Mouse (Mus musculus): ENCODE data around the gene Hmgb1. TPM values are rescaled to one million over a fixed set of nuclear protein-coding genes. Genes with fewer than 3 reads are reported as not detected.

Hmgb1 gene
- total and polyA plus RNA-seq, 3 experiments, result 517 to 576 (median 529) TPM

DNA sequence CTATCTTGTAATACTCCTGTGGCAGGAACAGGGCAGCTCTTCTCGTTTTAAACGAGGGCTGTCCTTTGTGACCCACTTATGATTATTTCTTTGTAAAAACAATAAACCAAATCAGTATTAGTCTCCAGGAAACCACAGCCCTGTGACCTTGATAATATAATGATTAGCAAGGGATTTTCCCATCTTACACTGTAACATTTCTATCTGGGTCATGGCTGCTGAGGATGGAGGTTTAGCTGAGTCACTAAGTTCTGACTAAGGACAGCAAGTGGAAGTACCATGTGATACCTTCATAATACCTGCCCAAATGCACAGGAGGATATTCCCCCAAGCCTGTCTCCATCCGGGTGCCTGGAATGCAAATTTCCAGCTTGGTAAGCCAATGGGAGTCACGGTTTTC, 23.8 kb downstream of the Hmgb1 start:
- Histone ChIP-seq H3K4me3 (ENCODE audit: low read depth, low read length) (no peak overlapping the region), H3K27me3 (ENCODE audit: insufficient read depth, low read length) (peaks cover 3% of the 10 kb centered on the region; the same call in 1 of the 2 replicates), H3K36me3 (replicated peaks) (no peaks in the 10 kb centered on the region), H3K4me1 (ENCODE audit: insufficient read depth, low read depth, low read length) (no peaks in the 10 kb centered on the region), H3K9me3 (replicated peaks) (no peaks in the 10 kb centered on the region)
- DNase-seq (ENCODE audit: low spot score), result no peak
- no peak for TF ChIP-seq GATA1 (IDR thresholded peaks at IDR 0.05; ENCODE audit: borderline replicate concordance, low read length)
- no peak for TF ChIP-seq TAL1 (conservative IDR thresholded peaks at IDR 0.05; ENCODE audit: low read depth, low read length)
- TF ChIP-seq POLR2AphosphoS5 (IDR thresholded peaks at IDR 0.05; ENCODE audit: insufficient replicate concordance, low read depth, low read length), result no peak
- TF ChIP-seq CTCF (IDR thresholded peaks at IDR 0.05; ENCODE audit: low read depth, low read length), result no peak
- TF ChIP-seq GATA2 (IDR thresholded peaks at IDR 0.05; ENCODE audit: borderline replicate concordance, low read depth, low read length), result no peak
- ATAC-seq (ENCODE audit: extremely low read depth, insufficient number of reproducible peaks, low FRiP score, poor library complexity, severe bottlenecking), result no peak

- Histone ChIP-seq H3K4me3 (ENCODE audit: low read depth, low read length) (no peak overlapping the region), H3K27me3 (ENCODE audit: insufficient read depth, low read length) (peaks cover 3% of the 10 kb centered on the region; the same call in 1 of the 2 replicates), H3K36me3 (replicated peaks) (no peaks in the 10 kb centered on the region), H3K4me1 (ENCODE audit: insufficient read depth, low read depth, low read length) (no peaks in the 10 kb centered on the region), H3K9me3 (replicated peaks) (no peaks in the 10 kb centered on the region)
- no peak for TF ChIP-seq GATA1 (IDR thresholded peaks at IDR 0.05; ENCODE audit: borderline replicate concordance, low read length)
- TF ChIP-seq TAL1 (conservative IDR thresholded peaks at IDR 0.05; ENCODE audit: low read depth, low read length), result no peak
- no peak for TF ChIP-seq GATA2 (IDR thresholded peaks at IDR 0.05; ENCODE audit: borderline replicate concordance, low read depth, low read length)
- TF ChIP-seq CTCF (IDR thresholded peaks at IDR 0.05; ENCODE audit: low read depth, low read length), result no peak
- TF ChIP-seq POLR2AphosphoS5 (IDR thresholded peaks at IDR 0.05; ENCODE audit: insufficient replicate concordance, low read depth, low read length), result no peak
- ATAC-seq (ENCODE audit: extremely low read depth, insufficient number of reproducible peaks, low FRiP score, poor library complexity, severe bottlenecking) (no peak), DNase-seq (ENCODE audit: low spot score) (no peak)
Measured at GRCm38 (mm10) chr5:149159021-149159420, 25.3 kb downstream of the Hmgb1 start.

DNA sequence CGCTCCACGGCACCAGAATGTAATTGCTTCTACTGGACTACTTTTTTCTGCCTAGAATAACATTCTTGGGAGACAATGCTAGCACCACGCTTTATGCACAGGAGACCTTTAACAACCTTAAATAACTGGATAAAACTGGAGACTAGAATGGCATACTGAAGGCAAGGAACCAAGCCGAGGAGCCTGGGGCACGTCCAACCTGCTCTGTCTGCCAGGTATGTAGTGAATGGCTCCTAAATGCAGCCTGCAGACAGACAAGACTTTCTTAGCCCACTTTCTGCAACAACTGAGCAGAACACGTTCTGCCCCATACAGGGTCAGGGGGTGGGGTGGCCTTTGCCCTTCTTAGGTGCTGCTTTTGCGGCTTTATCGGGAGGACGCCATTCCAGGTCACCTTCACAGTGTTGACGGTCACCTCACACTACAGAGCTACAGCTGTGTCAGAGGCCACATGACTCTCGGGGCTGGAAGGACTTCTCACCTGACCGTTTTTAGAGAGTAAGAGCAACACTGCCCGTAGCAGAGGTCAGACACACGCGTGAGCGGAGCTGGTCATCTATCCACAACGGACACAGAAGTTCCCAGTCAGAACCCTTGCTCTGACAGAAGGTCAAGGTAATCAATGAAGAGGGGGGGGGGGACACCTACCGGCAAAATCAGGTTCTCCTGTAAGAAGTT, 27.3 kb downstream of the Hmgb1 start:
- Histone ChIP-seq H3K36me3 (replicated peaks) (no peaks in the 10 kb centered on the region), H3K9me3 (replicated peaks) (no peaks in the 10 kb centered on the region), H3K4me1 (ENCODE audit: insufficient read depth, low read depth, low read length) (no peaks in the 10 kb centered on the region), H3K4me3 (ENCODE audit: low read depth, low read length) (no peak overlapping the region), H3K27me3 (ENCODE audit: insufficient read depth, low read length) (peaks cover 5% of the 10 kb centered on the region; the same call in 1 of the 2 replicates)
- DNase-seq (ENCODE audit: low spot score) (no peak), ATAC-seq (ENCODE audit: extremely low read depth, insufficient number of reproducible peaks, low FRiP score, poor library complexity, severe bottlenecking) (no peak)
- TF ChIP-seq GATA1 (IDR thresholded peaks at IDR 0.05; ENCODE audit: borderline replicate concordance, low read length), result no peak
- TF ChIP-seq TAL1 (conservative IDR thresholded peaks at IDR 0.05; ENCODE audit: low read depth, low read length), result no peak
- TF ChIP-seq POLR2AphosphoS5 (IDR thresholded peaks at IDR 0.05; ENCODE audit: insufficient replicate concordance, low read depth, low read length), result no peak
- no peak for TF ChIP-seq CTCF (IDR thresholded peaks at IDR 0.05; ENCODE audit: low read depth, low read length)
- no peak for TF ChIP-seq GATA2 (IDR thresholded peaks at IDR 0.05; ENCODE audit: borderline replicate concordance, low read depth, low read length)

DNA sequence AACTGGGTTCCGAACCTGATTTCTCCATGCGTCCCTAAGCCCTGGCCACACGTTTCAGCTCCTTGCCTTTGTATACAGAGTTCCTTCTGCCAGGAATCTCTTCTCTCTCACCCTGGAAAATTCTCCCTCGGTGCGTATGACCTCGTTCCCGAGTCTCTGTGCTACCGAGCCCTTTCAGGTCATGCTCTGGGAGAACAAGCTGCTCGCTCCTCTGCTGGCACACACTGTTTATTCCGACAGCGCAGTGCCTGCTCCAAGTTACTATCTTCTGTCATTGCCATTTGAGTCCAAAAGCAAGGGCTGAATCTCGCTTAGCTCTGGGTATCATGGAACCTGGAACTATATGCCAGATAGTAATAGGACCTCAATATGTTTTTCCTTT, 31.5 kb downstream of the Hmgb1 start:
- no peak for TF ChIP-seq POLR2AphosphoS5 (IDR thresholded peaks at IDR 0.05; ENCODE audit: insufficient replicate concordance, low read depth, low read length)
- no peak for TF ChIP-seq GATA1 (IDR thresholded peaks at IDR 0.05; ENCODE audit: borderline replicate concordance, low read length)
- no peak for TF ChIP-seq TAL1 (conservative IDR thresholded peaks at IDR 0.05; ENCODE audit: low read depth, low read length)
- TF ChIP-seq CTCF (IDR thresholded peaks at IDR 0.05; ENCODE audit: low read depth, low read length), result no peak
- no peak for TF ChIP-seq GATA2 (IDR thresholded peaks at IDR 0.05; ENCODE audit: borderline replicate concordance, low read depth, low read length)
- no peaks in the 10 kb centered on the region for H3K4me1 ChIP-seq (ENCODE audit: insufficient read depth, low read depth, low read length)

DNA sequence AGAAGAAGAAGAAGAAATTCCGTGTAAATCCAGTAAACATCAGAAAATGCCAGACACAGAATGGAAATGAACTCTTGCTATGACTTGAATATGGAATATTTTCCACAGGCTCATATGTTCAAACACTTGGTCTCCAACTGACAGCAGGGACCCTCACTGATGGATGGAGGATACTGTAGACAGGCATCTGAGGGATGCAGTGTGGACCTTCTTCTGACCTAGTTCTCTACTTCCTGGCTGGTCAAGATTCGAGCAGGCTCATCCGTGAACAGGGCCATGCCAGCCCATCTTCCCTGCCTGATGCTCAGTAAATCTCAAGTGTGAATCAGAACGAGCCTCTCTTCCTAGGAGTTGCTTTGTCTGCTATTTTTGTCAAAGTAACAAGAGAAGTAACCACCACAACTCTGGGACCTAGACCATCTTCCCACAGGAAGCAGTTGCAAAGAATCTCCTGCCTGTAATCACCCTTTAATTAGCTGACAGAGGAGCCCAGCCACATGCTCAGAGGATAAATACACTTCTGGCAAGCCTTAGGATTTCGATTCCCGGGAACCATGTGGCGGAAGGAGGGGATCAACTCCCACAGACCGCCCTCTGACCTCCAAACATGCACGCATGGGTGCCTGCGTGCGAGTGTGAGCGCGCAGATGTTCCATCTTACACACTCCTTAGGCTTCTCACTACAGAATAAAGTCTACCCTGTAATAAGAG, 32.1 kb downstream of the Hmgb1 start:
- Histone ChIP-seq H3K4me1 (ENCODE audit: insufficient read depth, low read depth, low read length) (no peaks in the 10 kb centered on the region), H3K4me3 (ENCODE audit: low read depth, low read length) (no peak overlapping the region), H3K36me3 (replicated peaks) (no peaks in the 10 kb centered on the region), H3K9me3 (replicated peaks) (no peaks in the 10 kb centered on the region), H3K27me3 (ENCODE audit: insufficient read depth, low read length) (peaks cover 6% of the 10 kb centered on the region; the same call in 1 of the 2 replicates)
- DNase-seq (ENCODE audit: low spot score), result no peak
- TF ChIP-seq GATA2 (IDR thresholded peaks at IDR 0.05; ENCODE audit: borderline replicate concordance, low read depth, low read length), result no peak
- no peak for TF ChIP-seq TAL1 (conservative IDR thresholded peaks at IDR 0.05; ENCODE audit: low read depth, low read length)
- TF ChIP-seq GATA1 (IDR thresholded peaks at IDR 0.05; ENCODE audit: borderline replicate concordance, low read length), result no peak
- no peak for TF ChIP-seq POLR2AphosphoS5 (IDR thresholded peaks at IDR 0.05; ENCODE audit: insufficient replicate concordance, low read depth, low read length)
- TF ChIP-seq CTCF (IDR thresholded peaks at IDR 0.05; ENCODE audit: low read depth, low read length), result no peak
- ATAC-seq (ENCODE audit: extremely low read depth, insufficient number of reproducible peaks, low FRiP score, poor library complexity, severe bottlenecking), result no peak

More for the DNA sequence above, 31.5 kb downstream of the Hmgb1 start:
- ATAC-seq (ENCODE audit: extremely low read depth, insufficient number of reproducible peaks, low FRiP score, poor library complexity, severe bottlenecking) (no peak), DNase-seq (ENCODE audit: low spot score) (no peak)
- no peaks in the 10 kb centered on the region for H3K36me3 ChIP-seq (replicated peaks)
- no peaks in the 10 kb centered on the region for H3K9me3 ChIP-seq (replicated peaks)
- H3K27me3 ChIP-seq (ENCODE audit: insufficient read depth, low read length), result peaks cover 6% of the 10 kb centered on the region; the same call in 1 of the 2 replicates
- no peak overlapping the region for H3K4me3 ChIP-seq (ENCODE audit: low read depth, low read length)

GRCm38 (mm10) chr5:149150882-149151281, 33.4 kb downstream of the Hmgb1 start:
- Histone ChIP-seq H3K4me3 (ENCODE audit: low read depth, low read length) (no peak overlapping the region), H3K27me3 (ENCODE audit: insufficient read depth, low read length) (peaks cover 6% of the 10 kb centered on the region; the same call in 1 of the 2 replicates)

More at GRCm38 (mm10) chr5:149150882-149151281, 33.4 kb downstream of the Hmgb1 start:
- Histone ChIP-seq H3K9me3 (replicated peaks) (no peaks in the 10 kb centered on the region), H3K4me1 (ENCODE audit: insufficient read depth, low read depth, low read length) (no peaks in the 10 kb centered on the region), H3K36me3 (replicated peaks) (no peaks in the 10 kb centered on the region)
- ATAC-seq (ENCODE audit: extremely low read depth, insufficient number of reproducible peaks, low FRiP score, poor library complexity, severe bottlenecking), result no peak
- TF ChIP-seq POLR2AphosphoS5 (IDR thresholded peaks at IDR 0.05; ENCODE audit: insufficient replicate concordance, low read depth, low read length), result no peak
- TF ChIP-seq CTCF (IDR thresholded peaks at IDR 0.05; ENCODE audit: low read depth, low read length), result no peak
- no peak for TF ChIP-seq GATA2 (IDR thresholded peaks at IDR 0.05; ENCODE audit: borderline replicate concordance, low read depth, low read length)
- no peak for TF ChIP-seq TAL1 (conservative IDR thresholded peaks at IDR 0.05; ENCODE audit: low read depth, low read length)
- no peak for TF ChIP-seq GATA1 (IDR thresholded peaks at IDR 0.05; ENCODE audit: borderline replicate concordance, low read length)
- no peak for DNase-seq (ENCODE audit: low spot score)
